Mouse (Mus musculus) liver, embryonic 15.5 days (tissue): ENCODE data around the gene Colgalt1. TPM values are rescaled to one million over a fixed set of nuclear protein-coding genes. Genes with fewer than 3 reads are reported as not detected.

ENCODE experiments used
- ATAC-seq: fragments of 200-750 bp; cut with Nextera tagmentation; 2 replicates; pipeline ENCODE4 v1.8.0; 2017; ENCODE audit warnings: moderate number of reproducible peaks, mild to moderate bottlenecking, moderate library complexity; ENCODE audit not compliant: insufficient read depth
- H3K27ac ChIP-seq: fragments of 300-500 bp; sonication (generic); replicated peaks from 2 replicates; pipeline ENCODE4 v1.5.1; 2015; ENCODE audit warnings: mild to moderate bottlenecking, inconsistent platforms
- H3K27me3 ChIP-seq: fragments of 300-500 bp; sonication (generic); 2 replicates; pipeline ENCODE4 v1.6.1; 2015; ENCODE audit warnings: mild to moderate bottlenecking, inconsistent platforms
- H3K36me3 ChIP-seq: fragments of 300-500 bp; sonication (generic); replicated peaks from 2 replicates; pipeline ENCODE4 v1.6.1; 2015; ENCODE audit warnings: moderate library complexity, mild to moderate bottlenecking, inconsistent platforms
- H3K4me1 ChIP-seq: fragments of 300-500 bp; sonication (generic); replicated peaks from 2 replicates; pipeline ENCODE4 v1.6.1; 2015; ENCODE audit warnings: inconsistent platforms
- H3K4me2 ChIP-seq: fragments of 300-500 bp; sonication (generic); 2 replicates; pipeline ENCODE4 v1.6.1; 2015; ENCODE audit warnings: moderate library complexity, mild to moderate bottlenecking, inconsistent platforms
- H3K4me3 ChIP-seq: fragments of 300-500 bp; sonication (generic); replicated peaks from 2 replicates; pipeline ENCODE4 v1.5.1; 2015; ENCODE audit warnings: mild to moderate bottlenecking, inconsistent platforms
- H3K9ac ChIP-seq: fragments of 300-500 bp; sonication (generic); 2 replicates; pipeline ENCODE4 v1.6.1; 2015; ENCODE audit warnings: moderate library complexity, mild to moderate bottlenecking, inconsistent platforms
- H3K9me3 ChIP-seq: fragments of 300-500 bp; sonication (generic); replicated peaks from 2 replicates; pipeline ENCODE4 v1.6.1; 2016; ENCODE audit warnings: inconsistent platforms
- WGBS: fragments of 180-500 bp; shearing (Covaris S2); methylation state at CpG from one replicate; pipeline ENCODE4 v1.1.7; 2015; ENCODE audit warnings: mixed read lengths; ENCODE audit not compliant: insufficient replicate concordance; 5-methylcytosine and 5-hydroxymethylcytosine counted together
- polyA plus RNA-seq: library from polyadenylated mRNA; unstranded; fragments of >200 nt; fragmentation: Nextera tagmentation; extraction: Ambion mirVana; gene quantifications from 2 replicates; pipeline ENCODE4 v1.2.1, GENCODE M21; 2015

The Colgalt1 gene
- polyA plus RNA-seq, 1 experiment from 2014 or later = 23.0 TPM

DNA sequence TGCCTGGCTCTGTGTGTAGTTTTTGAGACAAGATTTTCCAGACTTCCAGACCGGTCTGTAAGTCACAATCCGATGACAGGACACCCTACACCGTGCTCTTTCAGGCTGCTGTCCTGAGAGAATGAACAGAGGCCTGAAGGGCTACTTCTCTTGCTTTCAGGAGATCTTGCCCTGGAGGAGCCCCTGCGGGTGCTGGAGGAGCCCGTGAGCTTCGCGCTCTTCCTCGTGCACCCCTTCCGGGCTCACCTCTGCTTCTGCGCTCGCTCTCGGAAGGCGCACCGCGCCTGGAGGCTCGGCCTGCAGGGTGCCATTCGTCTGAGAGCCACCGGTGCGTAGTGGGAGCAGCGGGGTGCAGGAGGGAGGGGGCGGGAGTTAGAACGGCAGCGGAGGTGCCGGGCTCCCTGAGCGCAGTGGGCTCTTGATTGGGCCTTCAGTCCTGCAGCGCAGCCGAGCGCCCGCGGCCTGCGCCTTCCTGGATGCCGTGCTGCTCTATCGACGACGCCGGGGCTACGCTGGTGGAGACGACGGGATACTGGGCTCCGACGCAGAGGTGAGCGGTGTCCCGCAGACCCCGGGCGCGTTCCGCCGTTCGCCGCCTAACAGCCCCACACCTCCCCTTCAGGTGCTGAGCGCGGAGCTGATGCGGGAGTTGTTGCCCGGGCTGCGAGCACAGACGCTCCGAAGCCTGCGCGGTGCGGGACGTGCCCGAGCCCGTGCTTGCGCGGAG is 8.7 kb upstream of the Colgalt1 start:
- no peaks in the 10 kb centered on the region for H3K36me3 ChIP-seq
- no peak overlapping the region for H3K27ac ChIP-seq
- 3% methylated on average over 65 of the region's 65 CpGs for WGBS
- peaks cover 19% of the 10 kb centered on the region for H3K4me1 ChIP-seq
- H3K9me3 ChIP-seq = no peaks in the 10 kb centered on the region
- no peak overlapping the region for H3K9ac ChIP-seq
- H3K27me3 ChIP-seq = peaks cover 49% of the 10 kb centered on the region
- 0 out of 2 replicates have a peak, but pooled peaks have one; percentile 2 for ATAC-seq
- H3K4me2 ChIP-seq = peak overlapping the region; percentile 51
- peak overlapping the region; percentile 28; the same call in 1 of the 2 replicates for H3K4me3 ChIP-seq

DNA sequence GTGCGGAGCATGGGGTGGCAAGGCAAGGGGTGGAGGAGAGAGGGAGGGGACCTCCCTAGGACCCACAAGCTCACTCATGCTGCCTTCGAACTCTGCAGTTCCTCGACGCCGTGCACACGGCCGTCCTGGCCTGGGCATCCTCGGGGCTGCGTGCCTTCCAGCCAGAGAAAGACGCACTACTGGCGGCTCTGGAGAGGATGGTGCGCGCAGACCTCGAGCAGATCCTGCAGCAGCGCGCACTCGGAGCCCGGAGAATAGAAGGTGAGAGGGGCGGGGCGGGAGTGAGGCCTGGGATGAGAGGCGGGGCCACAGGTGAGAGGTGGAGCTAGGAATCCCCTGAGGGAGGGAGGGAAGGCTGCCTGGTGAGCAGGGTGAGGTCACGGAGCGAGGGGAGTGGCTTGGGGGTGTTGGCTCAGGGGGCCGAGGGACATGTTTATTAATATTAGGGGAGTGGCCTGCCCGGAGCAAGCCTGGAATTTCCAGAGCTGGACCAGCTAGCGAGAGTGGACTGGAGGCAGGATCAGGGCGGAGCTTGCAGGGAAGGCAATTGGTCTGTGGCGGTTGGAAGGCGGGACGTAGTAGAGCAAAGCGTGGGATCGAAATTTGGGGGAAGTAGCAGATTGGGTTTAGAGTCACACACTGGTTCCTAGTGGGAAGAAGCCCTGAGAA is 8.0 kb upstream of the Colgalt1 start:
- Histone ChIP-seq H3K27ac (no peak overlapping the region), H3K9me3 (no peaks in the 10 kb centered on the region), H3K27me3 (peaks cover 49% of the 10 kb centered on the region), H3K4me3 (peak overlapping the region; percentile 28), H3K9ac (no peak overlapping the region), H3K36me3 (no peaks in the 10 kb centered on the region), H3K4me1 (peaks cover 19% of the 10 kb centered on the region), H3K4me2 (peak overlapping the region; percentile 51)
- ATAC-seq = peak; percentile 59
- WGBS = 9% methylated on average over 32 of the region's 32 CpGs

DNA sequence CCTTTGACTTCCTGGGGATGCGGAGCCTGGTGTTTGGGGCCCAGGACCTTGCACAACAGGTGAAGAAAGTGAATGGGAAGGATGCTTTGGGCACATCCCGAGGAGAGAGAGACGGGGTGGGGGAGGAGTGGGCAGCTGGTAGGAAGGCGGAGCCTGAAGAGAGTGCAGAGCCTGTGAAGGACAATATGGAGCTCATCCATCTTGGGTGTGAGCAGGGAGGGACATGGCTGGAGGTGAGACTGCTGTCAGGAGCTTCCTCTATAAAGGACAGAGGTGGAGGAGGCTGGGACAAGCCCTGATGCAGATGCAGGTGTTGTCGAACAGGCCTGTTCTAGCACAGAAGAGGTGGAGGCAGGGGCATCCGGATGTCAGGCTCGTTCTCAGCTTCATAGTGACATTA is 6.8 kb upstream of the Colgalt1 start:
- Histone ChIP-seq H3K9me3 (no peaks in the 10 kb centered on the region), H3K36me3 (no peaks in the 10 kb centered on the region), H3K4me1 (peaks cover 19% of the 10 kb centered on the region), H3K4me2 (no peak overlapping the region), H3K9ac (no peak overlapping the region), H3K4me3 (no peak overlapping the region), H3K27me3 (peaks cover 49% of the 10 kb centered on the region), H3K27ac (no peak overlapping the region)
- 54% methylated on average over 7 of the region's 7 CpGs for WGBS
- no peak for ATAC-seq

DNA sequence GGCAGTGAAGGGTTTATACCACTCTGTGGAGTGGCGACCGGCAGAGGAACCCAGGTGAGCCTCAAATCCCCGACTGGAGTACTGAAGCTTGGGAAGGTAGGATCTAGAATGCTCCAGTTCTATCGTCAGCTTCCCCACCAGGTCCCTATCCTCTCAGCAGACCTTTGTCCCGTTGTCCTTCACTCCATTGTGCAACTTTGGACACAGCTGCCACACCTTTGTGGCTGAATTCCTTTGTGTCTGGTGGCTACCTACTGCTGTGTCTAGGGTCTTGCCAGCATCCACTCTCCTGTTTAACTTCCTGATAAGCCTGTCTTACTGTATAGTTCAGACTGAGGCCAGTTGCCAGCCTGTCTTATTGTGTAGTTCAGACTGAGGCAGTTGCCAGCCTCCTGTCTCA is 1.3 kb downstream of the Colgalt1 start:
- ATAC-seq = no peak
- 37% methylated on average over 5 of the region's 5 CpGs for WGBS
- peak overlapping the region; percentile 83 for H3K4me3 ChIP-seq

DNA sequence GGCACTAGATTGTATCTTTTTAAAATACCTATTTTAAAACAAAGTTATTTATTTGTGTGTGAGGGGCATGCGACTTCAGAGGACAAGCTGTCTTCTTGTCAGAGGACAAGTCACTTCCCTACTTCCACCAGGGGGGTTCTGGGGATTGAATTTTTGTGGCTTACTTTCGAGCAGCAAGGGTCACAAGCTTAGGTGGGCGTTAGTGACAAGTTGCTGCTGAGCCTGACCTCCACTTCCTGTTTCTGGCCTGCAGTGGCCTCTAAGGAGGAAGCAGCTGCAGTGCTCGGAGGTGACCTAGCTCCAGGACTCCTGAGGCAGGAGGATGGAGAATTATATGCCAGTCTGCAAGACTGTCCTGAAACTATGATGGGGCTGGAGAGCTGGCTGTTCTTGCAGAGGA is 2.6 kb downstream of the Colgalt1 start:
- no peak overlapping the region for H3K4me3 ChIP-seq
- no peak overlapping the region for H3K9ac ChIP-seq
- no peak for ATAC-seq
- H3K4me1 ChIP-seq = peaks cover 40% of the 10 kb centered on the region
- H3K36me3 ChIP-seq = peaks cover 52% of the 10 kb centered on the region
- WGBS = 33% methylated on average over 4 of the region's 4 CpGs
- H3K4me2 ChIP-seq = no peak overlapping the region; the same call in 1 of the 2 replicates
- no peaks in the 10 kb centered on the region for H3K27me3 ChIP-seq
- no peaks in the 10 kb centered on the region for H3K9me3 ChIP-seq
- no peak overlapping the region; the same call in 1 of the 2 replicates for H3K27ac ChIP-seq

More for the DNA sequence above, 1.3 kb downstream of the Colgalt1 start:
- Histone ChIP-seq H3K9ac (peak overlapping the region; percentile 81), H3K4me2 (peak overlapping the region; percentile 99), H3K36me3 (peaks cover 39% of the 10 kb centered on the region), H3K27ac (peak overlapping the region; percentile 11; the same call in 1 of the 2 replicates), H3K9me3 (no peaks in the 10 kb centered on the region), H3K27me3 (no peaks in the 10 kb centered on the region), H3K4me1 (peaks cover 40% of the 10 kb centered on the region)

DNA sequence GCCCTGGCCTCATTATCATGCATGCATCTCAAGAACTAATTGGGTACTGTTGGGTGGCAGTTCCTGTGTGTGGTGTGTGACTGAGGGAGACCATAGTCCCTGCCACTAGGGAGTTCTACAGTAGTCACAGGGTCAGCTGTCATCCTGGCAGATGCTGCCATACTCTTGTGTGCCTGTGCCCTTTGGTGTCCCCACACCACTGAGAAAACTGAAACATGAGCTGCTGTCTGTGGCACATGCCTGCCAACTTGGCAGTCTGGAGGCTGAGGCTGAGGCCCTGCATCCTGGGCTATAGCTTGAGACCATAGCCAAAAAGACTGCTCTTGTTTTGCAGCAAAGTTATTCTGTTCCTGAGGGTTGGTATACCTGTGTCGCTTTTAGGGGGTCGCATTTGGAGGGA is 9.0 kb downstream of the Colgalt1 start:
- no peak overlapping the region for H3K4me2 ChIP-seq
- H3K9ac ChIP-seq = no peak overlapping the region
- WGBS = 76% methylated on average over 2 of the region's 2 CpGs
- H3K36me3 ChIP-seq = peaks cover 95% of the 10 kb centered on the region
- H3K9me3 ChIP-seq = peaks cover 10% of the 10 kb centered on the region; the same call in 1 of the 2 replicates
- H3K27me3 ChIP-seq = no peaks in the 10 kb centered on the region
- H3K27ac ChIP-seq = no peak overlapping the region
- H3K4me3 ChIP-seq = no peak overlapping the region
- ATAC-seq = no peak
- H3K4me1 ChIP-seq = no peaks in the 10 kb centered on the region

DNA sequence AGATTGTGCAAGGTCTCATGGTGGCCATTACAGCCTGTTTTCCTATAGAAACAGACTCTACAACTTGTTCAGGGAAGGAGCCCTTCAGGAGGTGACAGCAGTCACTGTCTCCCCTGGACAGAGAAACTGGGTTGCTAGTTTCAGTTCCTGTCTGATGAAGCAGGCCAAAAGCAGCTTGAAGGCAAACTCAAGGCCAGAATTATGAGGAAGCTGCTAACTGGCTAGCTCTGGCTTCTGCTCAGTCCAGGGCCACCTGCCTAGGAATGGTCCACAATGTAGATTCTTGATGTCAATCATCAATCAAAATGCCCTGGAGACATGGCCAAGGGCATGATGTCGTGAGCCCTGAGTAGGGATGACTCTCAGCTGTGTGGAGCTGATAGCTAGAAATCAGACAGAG is 14.3 kb downstream of the Colgalt1 start:
- H3K27me3 ChIP-seq = peaks cover 14% of the 10 kb centered on the region
- no peak overlapping the region for H3K27ac ChIP-seq
- H3K36me3 ChIP-seq = peaks cover 55% of the 10 kb centered on the region
- H3K9me3 ChIP-seq = peaks cover 10% of the 10 kb centered on the region; the same call in 1 of the 2 replicates
- no peak overlapping the region for H3K9ac ChIP-seq
- no peak for ATAC-seq
- 54% methylated on average over 1 of the region's 1 CpGs for WGBS
- peaks cover 31% of the 10 kb centered on the region for H3K4me1 ChIP-seq
- no peak overlapping the region for H3K4me2 ChIP-seq
- no peak overlapping the region for H3K4me3 ChIP-seq

DNA sequence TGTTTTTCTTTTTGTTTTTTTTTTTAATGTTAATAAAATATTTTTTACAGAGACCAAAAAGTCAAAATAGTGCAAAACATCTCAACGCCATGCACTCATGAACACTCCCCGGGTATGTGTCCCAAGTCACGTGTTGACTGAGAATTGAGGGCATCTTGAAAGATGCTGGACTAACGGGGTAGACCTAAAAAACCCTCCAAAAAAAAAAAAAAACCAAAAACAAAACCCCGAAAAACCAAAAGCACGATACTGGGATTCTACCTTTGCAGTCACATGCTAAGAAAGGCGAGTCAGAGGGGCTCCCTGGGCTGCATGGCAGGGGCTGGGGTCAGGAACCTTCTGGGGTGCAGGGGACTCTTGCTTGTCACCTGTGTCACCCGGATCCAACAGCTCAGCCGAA is 16.0 kb downstream of the Colgalt1 start:
- WGBS = 69% methylated on average over 9 of the region's 9 CpGs
- no peak overlapping the region for H3K27ac ChIP-seq
- no peak for ATAC-seq
- H3K9ac ChIP-seq = no peak overlapping the region
- peaks cover 10% of the 10 kb centered on the region; the same call in 1 of the 2 replicates for H3K9me3 ChIP-seq
- peaks cover 38% of the 10 kb centered on the region for H3K36me3 ChIP-seq
- peaks cover 32% of the 10 kb centered on the region for H3K4me1 ChIP-seq
- no peak overlapping the region for H3K4me2 ChIP-seq
- H3K27me3 ChIP-seq = peaks cover 31% of the 10 kb centered on the region
- no peak overlapping the region for H3K4me3 ChIP-seq

DNA sequence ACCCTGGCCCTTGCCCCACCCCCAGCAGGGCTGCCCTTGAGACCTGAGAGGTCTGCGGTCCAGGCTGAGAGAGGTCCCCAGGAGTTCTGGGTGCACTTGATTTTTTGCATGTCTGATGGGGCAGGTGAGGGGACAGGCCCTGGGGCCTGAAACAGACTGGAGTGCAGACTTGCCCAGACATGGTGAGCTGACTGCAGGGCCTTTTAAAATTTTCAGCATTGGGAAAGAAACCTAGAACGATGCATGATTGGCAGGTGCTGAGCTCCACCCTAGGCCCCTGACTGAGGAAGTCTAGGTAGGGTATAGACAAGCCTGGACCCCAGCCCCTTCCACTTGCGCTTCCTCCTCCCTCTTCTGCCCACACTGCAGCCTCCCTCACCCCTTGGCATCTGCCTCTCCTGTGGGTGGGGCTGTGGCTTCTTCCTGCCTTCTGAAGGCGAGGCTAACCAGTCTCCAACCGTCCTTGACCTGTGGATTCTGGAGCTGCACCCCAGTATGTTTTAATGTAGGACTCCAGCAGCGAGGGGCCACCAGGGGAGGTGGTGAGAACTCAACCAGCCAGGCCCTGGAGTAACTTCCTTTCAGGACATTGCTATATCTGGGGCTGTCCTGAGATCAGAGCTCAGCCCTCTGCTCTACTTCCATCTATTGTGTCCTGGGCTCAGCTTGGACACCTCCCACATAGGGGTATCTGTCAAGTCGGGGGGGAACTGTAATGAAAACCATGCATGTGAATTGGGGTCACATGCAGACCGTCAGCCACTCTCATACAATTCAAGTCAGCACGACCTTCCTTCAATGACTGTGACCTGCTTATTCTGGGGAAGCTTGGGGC is 16.7 kb downstream of the Colgalt1 start:
- 25% methylated on average over 9 of the region's 9 CpGs for WGBS
- Histone ChIP-seq H3K9ac (no peak overlapping the region), H3K27me3 (peaks cover 38% of the 10 kb centered on the region), H3K4me2 (no peak overlapping the region; the same call in 1 of the 2 replicates), H3K4me1 (peaks cover 32% of the 10 kb centered on the region), H3K9me3 (peaks cover 3% of the 10 kb centered on the region; the same call in 1 of the 2 replicates), H3K4me3 (no peak overlapping the region), H3K36me3 (peaks cover 31% of the 10 kb centered on the region), H3K27ac (peak overlapping the region; percentile 64; the same call in 1 of the 2 replicates)
- no peak for ATAC-seq

DNA sequence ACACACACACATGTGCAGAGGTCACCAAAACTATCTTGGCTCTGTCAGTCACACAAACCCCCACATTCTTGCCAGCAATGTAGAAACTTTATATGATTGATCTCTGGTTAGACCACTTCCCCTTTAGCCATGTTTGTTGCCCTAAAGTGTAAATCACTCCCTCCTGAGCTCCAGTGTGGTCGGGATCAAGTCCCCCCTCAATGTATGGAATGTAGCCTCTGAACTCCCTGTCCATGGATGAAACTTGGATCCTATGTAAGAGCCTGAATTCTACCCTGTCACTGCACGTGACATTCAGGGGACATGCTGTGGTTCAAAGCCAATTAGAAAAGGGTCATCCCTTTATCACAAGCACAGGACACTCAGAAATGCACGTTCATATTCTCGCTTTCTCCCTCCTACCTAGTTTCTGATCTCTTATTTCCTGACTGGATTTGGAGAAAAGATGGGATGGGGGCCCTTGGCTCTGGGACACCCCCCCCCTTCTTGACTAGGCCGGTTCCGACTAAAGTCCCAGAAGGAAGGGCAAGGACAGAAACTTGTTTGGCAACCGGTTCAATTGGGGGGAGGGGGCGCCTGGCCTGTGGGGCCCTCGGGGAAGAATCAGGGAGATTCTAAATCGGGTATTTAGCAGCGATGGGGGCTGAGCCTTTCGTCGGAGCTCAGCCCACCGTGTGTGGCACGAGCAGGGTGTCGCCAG is 17.7 kb downstream of the Colgalt1 start:
- Histone ChIP-seq H3K4me2 (peak overlapping the region; percentile 90), H3K36me3 (peaks cover 20% of the 10 kb centered on the region), H3K27ac (0 out of 2 replicates have a peak overlapping the region, but pooled peaks have one; percentile 7), H3K9me3 (no peaks in the 10 kb centered on the region), H3K9ac (peak overlapping the region; percentile 44), H3K4me3 (peak overlapping the region; percentile 56), H3K27me3 (peaks cover 48% of the 10 kb centered on the region), H3K4me1 (peaks cover 34% of the 10 kb centered on the region)
- no peak for ATAC-seq
- 5% methylated on average over 16 of the region's 16 CpGs for WGBS
